Mouse (Mus musculus): ENCODE measurements around the gene Olfr1445. TPM values are rescaled to one million over a fixed set of nuclear protein-coding genes. Genes with fewer than 3 reads are reported as not detected.

Gene Olfr1445
- not detected in 2 replicates for polyA plus RNA-seq (2015; fragmentation: Nextera tagmentation; extraction: Ambion mirVana)

DNA sequence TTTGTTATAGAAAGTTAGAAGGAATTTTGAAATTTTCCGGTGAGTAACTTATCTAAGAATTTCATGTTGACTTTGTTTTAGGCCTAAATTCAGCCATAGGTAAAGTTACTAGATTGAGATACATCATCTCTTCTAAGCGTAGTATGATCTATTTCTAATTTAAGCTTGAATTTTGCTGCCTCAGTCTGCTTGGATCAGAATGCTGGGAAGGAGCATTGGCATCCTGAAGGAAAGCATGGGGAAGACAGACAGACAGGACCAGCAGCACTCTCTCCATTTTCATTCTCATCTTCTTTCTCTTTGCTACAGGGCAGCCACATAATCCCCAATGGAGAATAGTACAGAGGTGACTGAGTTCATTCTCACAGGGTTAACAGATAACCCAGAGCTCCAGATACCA lies at the start of gene Olfr1445:
TSS of gene Olfr1445 (plus strand) at position 301 of the 400 bp plus-strand sequence.
- Histone ChIP-seq H3K4me2 (no peak within 1 kb of the TSS), H3K4me1 (no peaks in the 10 kb centered on the region), H3K4me3 (no peak within 1 kb of the TSS), H3K9me3 (no peaks in the 10 kb centered on the region), H3K27ac (no peak within 1 kb of the TSS), H3K9ac (no peak within 1 kb of the TSS), H3K27me3 (no peaks in the 10 kb centered on the region), H3K36me3 (no peaks in the 10 kb centered on the region)
- 76% methylated on average over 2 of the region's 2 CpGs for WGBS
- ATAC-seq (ENCODE audit: borderline replicate concordance, extremely low read depth, low FRiP score, low TSS enrichment), result no peak

DNA sequence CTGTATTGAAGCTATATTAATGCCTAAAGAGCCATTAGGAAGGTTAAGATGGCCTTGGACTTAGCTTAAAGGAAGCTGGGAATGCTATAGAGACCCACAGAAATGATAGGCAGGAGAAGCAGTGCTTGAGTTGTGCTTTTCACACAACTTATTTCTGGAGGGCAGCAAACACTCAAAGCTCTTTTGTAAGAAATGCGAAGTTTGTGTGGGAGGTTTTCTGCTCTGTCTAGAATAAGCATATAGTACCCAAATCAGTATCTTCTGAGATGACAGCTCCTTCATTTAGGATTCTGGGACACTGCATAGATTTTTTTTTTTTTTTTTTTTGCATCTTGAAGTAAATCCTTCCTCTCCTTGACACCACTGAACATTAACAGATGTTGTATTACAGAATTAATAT lies 45.1 kb upstream of the Olfr1445 start:
- H3K36me3 ChIP-seq, result no peaks in the 10 kb centered on the region
- no peak overlapping the region for H3K9ac ChIP-seq
- H3K4me2 ChIP-seq, result no peak overlapping the region
- no peaks in the 10 kb centered on the region for H3K27me3 ChIP-seq
- H3K9me3 ChIP-seq, result no peaks in the 10 kb centered on the region
- no peak for ATAC-seq (ENCODE audit: borderline replicate concordance, extremely low read depth, low FRiP score, low TSS enrichment)
- H3K27ac ChIP-seq, result no peak overlapping the region
- no peak overlapping the region for H3K4me3 ChIP-seq
- no peaks in the 10 kb centered on the region for H3K4me1 ChIP-seq
- 89% methylated on average over 1 of the region's 1 CpGs for WGBS

DNA sequence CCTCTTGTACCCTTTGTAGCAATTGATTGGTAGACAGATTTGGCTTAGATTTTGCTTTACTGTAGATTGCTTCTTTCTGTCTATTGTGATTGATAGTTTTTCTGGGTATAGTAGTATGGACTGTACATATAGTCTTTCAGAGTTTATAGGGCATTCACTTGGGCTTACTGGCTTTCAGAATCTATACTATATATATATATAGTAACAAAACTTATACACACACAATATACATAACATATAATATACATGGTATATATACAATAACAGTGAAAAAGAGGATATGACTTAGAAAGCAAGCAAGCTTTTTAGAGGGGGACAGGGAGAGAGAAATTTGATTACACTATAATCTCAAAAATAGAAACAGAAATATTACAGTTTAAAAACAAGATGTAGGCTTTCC lies 37.3 kb upstream of the Olfr1445 start, which contains the start of gene Gm5244:
TSS of gene Gm5244 (plus strand) at position 301 of the 400 bp plus-strand sequence.
- no peak within 1 kb of the TSS for H3K4me2 ChIP-seq
- H3K4me1 ChIP-seq, result no peaks in the 10 kb centered on the region
- no peaks in the 10 kb centered on the region for H3K27me3 ChIP-seq
- no peaks in the 10 kb centered on the region for H3K9me3 ChIP-seq
- no peak within 1 kb of the TSS for H3K27ac ChIP-seq
- no peaks in the 10 kb centered on the region for H3K36me3 ChIP-seq
- ATAC-seq (ENCODE audit: borderline replicate concordance, extremely low read depth, low FRiP score, low TSS enrichment), result no peak
- H3K4me3 ChIP-seq, result no peak within 1 kb of the TSS
- no peak within 1 kb of the TSS for H3K9ac ChIP-seq

DNA sequence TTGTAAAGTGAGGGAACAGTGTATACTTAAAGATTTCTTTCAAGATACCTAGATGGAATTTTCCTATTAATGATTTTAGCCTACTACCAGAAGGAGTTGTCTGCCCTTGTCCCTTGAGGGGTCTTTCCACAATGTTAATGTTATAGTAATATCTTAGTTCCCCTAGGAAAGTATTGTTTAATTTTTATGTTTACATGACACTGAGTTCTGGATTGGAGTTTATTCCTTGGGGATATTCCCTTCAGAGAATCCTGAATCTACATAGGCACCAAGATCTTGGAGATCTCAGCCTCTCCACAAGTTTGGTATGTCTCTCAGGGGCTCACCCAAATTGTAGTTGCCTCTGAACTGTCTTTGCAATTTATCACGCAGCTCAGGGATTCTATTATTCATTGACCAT lies 26.7 kb upstream of the Olfr1445 start, which contains the start of gene Olfr1444:
TSS of gene Olfr1444 (plus strand) at position 301 of the 400 bp plus-strand sequence.
- H3K4me2 ChIP-seq, result no peak within 1 kb of the TSS
- no peak within 1 kb of the TSS for H3K27ac ChIP-seq
- H3K4me1 ChIP-seq, result no peaks in the 10 kb centered on the region
- no peaks in the 10 kb centered on the region for H3K9me3 ChIP-seq
- H3K9ac ChIP-seq, result no peak within 1 kb of the TSS
- H3K4me3 ChIP-seq, result no peak within 1 kb of the TSS
- no peaks in the 10 kb centered on the region for H3K27me3 ChIP-seq
- H3K36me3 ChIP-seq, result no peaks in the 10 kb centered on the region
- ATAC-seq (ENCODE audit: borderline replicate concordance, extremely low read depth, low FRiP score, low TSS enrichment), result no peak
- 51% methylated on average over 1 of the region's 1 CpGs for WGBS

DNA sequence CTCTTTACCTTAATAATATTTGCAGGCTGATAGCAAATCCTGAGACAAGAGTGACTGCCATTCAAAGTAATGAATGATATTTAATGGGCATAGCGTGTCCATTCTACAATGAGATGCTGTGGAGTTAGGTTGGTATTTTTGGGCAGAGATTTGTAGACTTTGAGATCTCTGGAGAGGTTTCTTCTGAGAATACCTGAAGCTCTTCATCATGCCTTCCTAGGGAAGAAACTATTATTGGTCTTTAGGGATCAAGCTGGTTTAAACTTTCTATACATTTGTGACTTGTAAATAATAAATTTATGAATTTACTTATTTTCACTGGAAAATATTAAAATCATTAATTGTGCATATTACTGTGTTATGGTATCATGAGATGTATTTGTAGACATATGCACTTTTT lies 9.8 kb downstream of the Olfr1445 start, which contains the start of gene Olfr1446:
TSS of gene Olfr1446 (minus strand) at position 101 of the 400 bp plus-strand sequence.
- H3K27me3 ChIP-seq, result no peaks in the 10 kb centered on the region
- no peak within 1 kb of the TSS for H3K4me2 ChIP-seq
- ATAC-seq (ENCODE audit: borderline replicate concordance, extremely low read depth, low FRiP score, low TSS enrichment), result no peak
- no peaks in the 10 kb centered on the region for H3K4me1 ChIP-seq
- no peak within 1 kb of the TSS for H3K27ac ChIP-seq
- H3K9ac ChIP-seq, result no peak within 1 kb of the TSS
- H3K36me3 ChIP-seq, result no peaks in the 10 kb centered on the region
- H3K9me3 ChIP-seq, result no peaks in the 10 kb centered on the region
- 64% methylated on average over 1 of the region's 1 CpGs for WGBS
- no peak within 1 kb of the TSS for H3K4me3 ChIP-seq

DNA sequence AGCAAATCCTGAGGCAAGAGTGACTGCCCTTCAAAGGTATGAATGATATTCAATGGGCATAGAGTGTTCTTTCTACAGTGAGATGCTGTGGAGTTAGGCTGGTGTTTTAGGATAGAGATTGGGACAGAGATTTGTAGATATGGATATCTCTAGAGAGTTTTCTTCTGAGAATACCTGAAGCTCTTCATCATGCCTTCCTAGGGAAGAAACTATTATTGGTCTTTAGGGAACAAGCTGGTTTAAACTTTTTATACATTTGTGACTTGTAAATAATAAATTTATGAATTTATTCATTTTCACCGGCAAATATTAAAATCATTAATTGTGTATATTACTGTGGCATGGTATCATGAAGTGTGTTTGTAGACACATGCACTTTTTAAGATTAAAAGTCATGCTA lies 20.0 kb downstream of the Olfr1445 start, which contains the start of gene Olfr1447:
TSS of gene Olfr1447 (minus strand) at position 101 of the 400 bp plus-strand sequence.
- WGBS, result 90% methylated on average over 1 of the region's 1 CpGs
- H3K4me2 ChIP-seq, result no peak within 1 kb of the TSS
- ATAC-seq (ENCODE audit: borderline replicate concordance, extremely low read depth, low FRiP score, low TSS enrichment), result no peak
- H3K36me3 ChIP-seq, result no peaks in the 10 kb centered on the region
- H3K9me3 ChIP-seq, result no peaks in the 10 kb centered on the region
- H3K27ac ChIP-seq, result no peak within 1 kb of the TSS
- no peaks in the 10 kb centered on the region for H3K27me3 ChIP-seq
- H3K4me1 ChIP-seq, result no peaks in the 10 kb centered on the region
- no peak within 1 kb of the TSS for H3K4me3 ChIP-seq
- H3K9ac ChIP-seq, result no peak within 1 kb of the TSS

DNA sequence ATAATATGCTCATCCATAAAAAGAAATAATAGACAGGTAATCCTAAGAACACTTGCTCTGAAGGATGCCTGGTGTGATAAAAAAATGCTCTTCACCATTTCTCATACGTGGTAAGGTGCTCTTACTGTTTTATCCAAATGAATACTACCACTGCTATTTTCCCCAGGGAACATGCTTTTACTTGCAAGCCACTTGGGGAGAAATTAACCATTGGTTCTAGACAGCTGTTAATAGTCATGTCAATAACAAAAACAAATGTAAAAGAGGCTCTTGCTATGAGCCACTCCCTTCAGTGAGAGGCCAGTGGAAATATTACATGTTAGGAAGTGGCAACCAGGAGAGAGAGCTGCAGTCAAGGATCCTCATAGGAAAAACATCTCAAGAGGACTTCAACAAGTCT lies 40.7 kb downstream of the Olfr1445 start, which contains the start of gene Olfr1448:
TSS of gene Olfr1448 (minus strand) at position 101 of the 400 bp plus-strand sequence.
- Histone ChIP-seq H3K9ac (no peak within 1 kb of the TSS), H3K4me2 (no peak within 1 kb of the TSS), H3K4me3 (no peak within 1 kb of the TSS), H3K27ac (no peak within 1 kb of the TSS), H3K4me1 (no peaks in the 10 kb centered on the region), H3K36me3 (no peaks in the 10 kb centered on the region), H3K27me3 (no peaks in the 10 kb centered on the region), H3K9me3 (no peaks in the 10 kb centered on the region)
- 59% methylated on average over 1 of the region's 1 CpGs for WGBS
- no peak for ATAC-seq (ENCODE audit: borderline replicate concordance, extremely low read depth, low FRiP score, low TSS enrichment)

DNA sequence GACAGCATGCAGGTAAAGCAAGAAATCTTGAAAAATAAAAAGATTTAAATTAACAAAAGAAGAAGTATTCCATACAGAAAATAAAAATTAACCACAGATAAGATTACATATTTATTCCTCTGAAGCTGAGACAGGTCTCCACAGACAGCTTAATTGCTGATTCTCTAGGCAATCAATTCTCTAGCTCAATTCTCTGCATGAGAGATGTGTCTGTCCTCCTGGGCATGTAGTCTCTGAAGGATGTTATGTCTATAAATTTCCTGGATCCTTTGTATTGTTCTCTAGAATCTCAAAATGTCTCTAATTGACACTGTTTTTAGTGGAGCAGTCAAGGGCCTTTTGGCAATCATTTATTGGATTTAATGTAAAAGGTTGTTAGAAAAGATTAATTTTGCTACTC lies 46.9 kb downstream of the Olfr1445 start, which contains the start of gene Olfr1449:
TSS of gene Olfr1449 (plus strand) at position 301 of the 400 bp plus-strand sequence.
- Histone ChIP-seq H3K9ac (no peak within 1 kb of the TSS), H3K36me3 (no peaks in the 10 kb centered on the region), H3K27me3 (no peaks in the 10 kb centered on the region), H3K4me3 (no peak within 1 kb of the TSS), H3K27ac (no peak within 1 kb of the TSS), H3K4me2 (no peak within 1 kb of the TSS), H3K9me3 (no peaks in the 10 kb centered on the region), H3K4me1 (no peaks in the 10 kb centered on the region)
- ATAC-seq (ENCODE audit: borderline replicate concordance, extremely low read depth, low FRiP score, low TSS enrichment), result no peak

Other genes starting within 250 kb of the Olfr1445 start
- gene Olfr1442, start 213.4 kb upstream of the Olfr1445 start, polyA plus RNA-seq (2015; fragmentation: Nextera tagmentation; extraction: Ambion mirVana), result not detected in 2 replicates
- not detected in 2 replicates for gene Olfr1443, start 205.7 kb upstream of the Olfr1445 start, polyA plus RNA-seq (2015; fragmentation: Nextera tagmentation; extraction: Ambion mirVana)
- gene Keg1, start 188.1 kb upstream of the Olfr1445 start, polyA plus RNA-seq (2015; fragmentation: Nextera tagmentation; extraction: Ambion mirVana), result 0.14 TPM in 1 of 2 replicates, not detected in the other
- 1.2 and 1.3 TPM in 2 replicates for gene Cntf, start 118.2 kb upstream of the Olfr1445 start, polyA plus RNA-seq (2015; fragmentation: Nextera tagmentation; extraction: Ambion mirVana)
- gene Zfp91, start 87.7 kb upstream of the Olfr1445 start, polyA plus RNA-seq (2015; fragmentation: Nextera tagmentation; extraction: Ambion mirVana), result 14.1 and 14.7 TPM in 2 replicates
- gene Lpxn, start 87.7 kb upstream of the Olfr1445 start, polyA plus RNA-seq (2015; fragmentation: Nextera tagmentation; extraction: Ambion mirVana), result 1.7 and 2.5 TPM in 2 replicates
- not detected in 2 replicates for gene Gm5244, start 37.2 kb upstream of the Olfr1445 start, polyA plus RNA-seq (2015; fragmentation: Nextera tagmentation; extraction: Ambion mirVana)
- gene Olfr1444, start 26.6 kb upstream of the Olfr1445 start, polyA plus RNA-seq (2015; fragmentation: Nextera tagmentation; extraction: Ambion mirVana), result not detected in 2 replicates
- not detected in 2 replicates for gene Olfr1446, start 9.7 kb downstream of the Olfr1445 start, polyA plus RNA-seq (2015; fragmentation: Nextera tagmentation; extraction: Ambion mirVana)
- not detected in 2 replicates for gene Olfr1447, start 19.9 kb downstream of the Olfr1445 start, polyA plus RNA-seq (2015; fragmentation: Nextera tagmentation; extraction: Ambion mirVana)
- gene Olfr1448, start 40.6 kb downstream of the Olfr1445 start, polyA plus RNA-seq (2015; fragmentation: Nextera tagmentation; extraction: Ambion mirVana), result not detected in 2 replicates
- gene Olfr1449, start 47.0 kb downstream of the Olfr1445 start, polyA plus RNA-seq (2015; fragmentation: Nextera tagmentation; extraction: Ambion mirVana), result not detected in 2 replicates
- gene Olfr1450, start 66.4 kb downstream of the Olfr1445 start, polyA plus RNA-seq (2015; fragmentation: Nextera tagmentation; extraction: Ambion mirVana), result not detected in 2 replicates
- gene Olfr1451, start 111.2 kb downstream of the Olfr1445 start, polyA plus RNA-seq (2015; fragmentation: Nextera tagmentation; extraction: Ambion mirVana), result not detected in 2 replicates
- not detected in 2 replicates for gene Olfr1453, start 144.5 kb downstream of the Olfr1445 start, polyA plus RNA-seq (2015; fragmentation: Nextera tagmentation; extraction: Ambion mirVana)
- not detected in 2 replicates for gene Olfr1454, start 176.8 kb downstream of the Olfr1445 start, polyA plus RNA-seq (2015; fragmentation: Nextera tagmentation; extraction: Ambion mirVana)
- gene Olfr1457, start 214.0 kb downstream of the Olfr1445 start, polyA plus RNA-seq (2015; fragmentation: Nextera tagmentation; extraction: Ambion mirVana), result not detected in 2 replicates
- gene Olfr1458, start 222.9 kb downstream of the Olfr1445 start, polyA plus RNA-seq (2015; fragmentation: Nextera tagmentation; extraction: Ambion mirVana), result not detected in 2 replicates

Data from lung, embryonic 15.5 days (tissue).